Mouse (Mus musculus): ENCODE data around the gene Nav3.

- TF ChIP-seq CTCF (IDR thresholded peaks at IDR 0.05; ENCODE audit: low read depth, low read length) = no peak
- TF ChIP-seq POLR2A (IDR thresholded peaks at IDR 0.05; ENCODE audit: extremely low read depth, insufficient read depth, low read length) = no peak
Measured at GRCm38 (mm10) chr10:110330030-110330429, 126.0 kb downstream of the Nav3 start.

Data from liver, adult 2 months (tissue).